Mouse (Mus musculus) heart, postnatal 0 days (tissue): ENCODE results near the gene Ddx52.

ENCODE experiments used
- CTCF ChIP-seq: IDR thresholded peaks from 2 replicates; pipeline ENCODE4 v1.5.1; 2016; ENCODE audit warnings: antibody characterized with exemption, control low read depth, low read depth
- EP300 ChIP-seq: IDR thresholded peaks from 2 replicates; pipeline ENCODE4 v1.6.1; 2016; ENCODE audit warnings: antibody characterized with exemption, low read depth

- no peak for TF ChIP-seq CTCF
- no peak for TF ChIP-seq EP300
Observed at GRCm38 (mm10) chr11:83977810-83978209, 35.9 kb downstream of the Ddx52 start.
